Mouse (Mus musculus) layer of hippocampus, adult 9-10 months (tissue): ENCODE measurements at regions not wholly inside any gene's neighbourhood (a gene's known extent, or its start where the extent isn't known, plus 50 kb on each side); places are given as distances from the start of the nearest gene placed in this dataset.
"Not testable (repeated sequence)": the region's sequence is repeated elsewhere in the genome, so short reads cannot be mapped to it uniquely, and the experiment has no call there.

Source experiments
- DNase-seq: peaks from one replicate; pipeline ENCODE4 v3.0.0; 2022; ENCODE audit warnings: low spot score

- no peak for DNase-seq
Measured at GRCm38 (mm10) chr5:3247333-3247732, 94.0 kb upstream of the Cdk6 start.

- no peak for DNase-seq
Measured at GRCm38 (mm10) chr5:3250273-3250672, 91.0 kb upstream of the Cdk6 start.

- no peak for DNase-seq
Measured at GRCm38 (mm10) chr5:3260289-3260688, 81.0 kb upstream of the Cdk6 start.

- not testable (repeated sequence) for DNase-seq
Measured at GRCm38 (mm10) chr5:3264988-3265738, 76.1 kb upstream of the Cdk6 start.

- no peak for DNase-seq
Measured at GRCm38 (mm10) chr5:3267021-3267420, 74.3 kb upstream of the Cdk6 start.

GRCm38 (mm10) chr5:3269760-3270159 lies 71.5 kb upstream of the Cdk6 start:
- DNase-seq = no peak

GRCm38 (mm10) chr5:3273140-3273539 lies 68.1 kb upstream of the Cdk6 start:
- not testable (repeated sequence) for DNase-seq

GRCm38 (mm10) chr5:3277241-3277640 lies 64.0 kb upstream of the Cdk6 start:
- not testable (repeated sequence) for DNase-seq

- DNase-seq = not testable (repeated sequence)
Measured at GRCm38 (mm10) chr5:3278956-3279355, 62.3 kb upstream of the Cdk6 start.

GRCm38 (mm10) chr5:3281911-3282506 lies 59.3 kb upstream of the Cdk6 start:
- not testable (repeated sequence) for DNase-seq

GRCm38 (mm10) chr5:3283083-3283482 lies 58.2 kb upstream of the Cdk6 start:
- DNase-seq = no peak

- DNase-seq = not testable (repeated sequence)
Measured at GRCm38 (mm10) chr5:3284335-3284734, 57.0 kb upstream of the Cdk6 start.

- DNase-seq = not testable (repeated sequence)
Measured at GRCm38 (mm10) chr5:3289991-3290417, 51.3 kb upstream of the Cdk6 start.
